Mouse (Mus musculus) left cerebral cortex, postnatal 25 days (tissue): Measurements from ENCODE around the gene Olfr873. TPM values are rescaled to one million over a fixed set of nuclear protein-coding genes. Genes with fewer than 3 reads are reported as not detected.
"Not testable (repeated sequence)": the region's sequence is repeated elsewhere in the genome, so short reads cannot be mapped to it uniquely, and the experiment has no call there.

Experiments
- DNase-seq, 2 experiments: peaks; one replicate each; pipeline ENCODE4 v3.0.0; 2022; ENCODE audit warnings: low spot score in 2 of 2, mixed read lengths in 1 of 2
- intact Hi-C: fragments of 180-260 bp; cut with DNase I; formaldehyde crosslinking; loops from one replicate; pipeline ENCODE4 v1.15.1; 2025
- total RNA-seq, 2 experiments: library from RNA; stranded (reverse); gene quantifications; 2 replicates each; pipeline ENCODE4 v1.2.3; 2021

Olfr873 gene
- total RNA-seq, result not detected

- intact Hi-C loops, result no loop called here
- DNase-seq, result no peak
These were observed at the start of gene Olfr873 for GRCm38 (mm10) chr9:20298232-20298631. TSS of gene Olfr873 (plus strand) at chr9:20298532.

DNA sequence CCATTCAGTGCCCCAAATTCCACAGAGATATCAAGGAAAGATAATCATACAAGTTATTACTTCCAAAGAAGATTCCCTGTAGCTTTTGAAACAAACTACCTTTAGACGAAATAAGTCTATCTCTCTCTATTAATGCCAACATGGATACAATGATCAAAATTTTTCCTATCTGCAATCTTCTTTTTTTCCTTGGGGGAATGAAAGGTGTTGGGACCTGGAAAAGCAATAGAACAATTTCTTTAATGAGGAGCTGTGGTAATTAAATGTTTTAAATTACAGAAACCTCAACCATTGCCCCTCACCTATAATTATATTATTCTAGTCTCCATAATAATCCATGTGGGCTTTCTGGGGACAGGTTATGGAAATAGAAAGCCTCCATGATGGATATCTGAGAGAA, 16.3 kb upstream of the Olfr873 start, which contains the start of gene Olfr39:
Gene Olfr39, plus strand, starts transcription at position 301 of the 400 bp plus-strand sequence.
- intact Hi-C loops, result no loop called here
- no peak for DNase-seq

GRCm38 (mm10) chr9:20295562-20295961, 2.8 kb upstream of the Olfr873 start:
- intact Hi-C loops, DNase-seq: not testable (repeated sequence)

DNA sequence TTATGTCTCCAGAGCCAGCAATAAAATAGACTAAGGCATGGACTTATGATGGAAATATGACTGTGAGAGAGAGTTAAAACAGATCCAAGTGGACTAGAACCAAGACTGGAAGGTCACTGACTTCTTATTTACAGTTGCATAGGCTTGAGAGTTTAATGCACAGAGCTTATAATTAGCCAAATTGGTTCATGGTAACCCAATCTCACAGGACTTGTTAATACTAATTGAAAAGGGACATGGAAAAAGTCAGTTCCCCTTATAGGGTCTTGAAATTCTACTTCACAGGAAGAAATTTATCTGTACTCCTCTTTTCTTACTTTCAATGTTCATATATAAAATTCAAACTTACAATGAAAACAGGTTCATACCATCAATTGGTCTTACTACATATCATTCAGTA, 37.7 kb downstream of the Olfr873 start, which contains the start of gene Olfr18:
Gene Olfr18, minus strand, starts transcription at position 101 of the 400 bp plus-strand sequence.
- intact Hi-C loops, result no loop called here
- DNase-seq, result no peak

GRCm38 (mm10) chr9:20348501-20348900, 50.2 kb downstream of the Olfr873 start:
- DNase-seq, result no peak
- intact Hi-C loops, result no loop called here

Other genes starting within 250 kb of the Olfr873 start
- not detected for gene Olfr867, start 241.0 kb upstream of the Olfr873 start, total RNA-seq
- not detected for gene Olfr868, start 199.9 kb upstream of the Olfr873 start, total RNA-seq
- not detected for gene Olfr869, start 169.5 kb upstream of the Olfr873 start, total RNA-seq
- gene Olfr870, start 124.5 kb upstream of the Olfr873 start, total RNA-seq, result not detected
- gene Olfr871, start 86.3 kb upstream of the Olfr873 start, total RNA-seq, result not detected
- gene Olfr872, start 61.4 kb upstream of the Olfr873 start, total RNA-seq, result not detected
- gene Olfr39, start 16.2 kb upstream of the Olfr873 start, total RNA-seq, result not detected
- gene Olfr18, start 37.6 kb downstream of the Olfr873 start, total RNA-seq, result not detected
- 10 to 100 TPM in 1 of 2 experiments, 1 to 10 TPM in 1; 8.7 to 11.3 TPM for gene Zfp560, start 86.6 kb downstream of the Olfr873 start, total RNA-seq
- gene Zfp26, start 161.6 kb downstream of the Olfr873 start, total RNA-seq, result 10 to 100 TPM; 23.6 to 25.7 TPM
- 10 to 100 TPM; 26.8 to 27.6 TPM for gene Zfp426, start 194.2 kb downstream of the Olfr873 start, total RNA-seq
- 10 to 100 TPM; 43.6 to 47.8 TPM for gene Zfp266, start 222.9 kb downstream of the Olfr873 start, total RNA-seq